Mouse (Mus musculus): ENCODE measurements around the gene Cog6.
A peak's percentile ranks its signal among the peaks of the same experiment; 100 is the strongest.
"Not testable (repeated sequence)": the region's sequence is repeated elsewhere in the genome, so short reads cannot be mapped to it uniquely, and the experiment has no call there.

Cog6 gene

DNA sequence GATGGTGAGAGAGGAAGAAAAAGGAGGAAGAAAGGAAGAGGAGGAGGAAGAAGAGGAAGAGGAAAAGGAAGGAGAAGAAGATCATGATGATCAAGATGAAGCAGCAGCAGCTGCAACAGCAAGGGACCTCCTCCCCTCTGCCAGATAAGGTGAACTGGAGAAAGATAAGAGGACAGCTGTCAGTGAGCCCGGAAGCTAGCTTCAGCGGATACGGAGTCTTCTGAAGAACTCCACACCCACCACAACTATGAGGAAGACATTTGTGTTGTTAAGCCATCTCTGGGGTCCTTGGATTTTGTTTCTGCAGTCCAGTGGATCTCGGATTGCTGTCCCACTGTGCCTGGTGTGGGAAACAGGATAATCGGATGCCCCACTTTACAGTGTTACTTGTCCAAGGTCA, 15.4 kb upstream of the Cog6 start:
- no peak for DNase-seq (ENCODE audit: low read depth, low spot score)

DNA sequence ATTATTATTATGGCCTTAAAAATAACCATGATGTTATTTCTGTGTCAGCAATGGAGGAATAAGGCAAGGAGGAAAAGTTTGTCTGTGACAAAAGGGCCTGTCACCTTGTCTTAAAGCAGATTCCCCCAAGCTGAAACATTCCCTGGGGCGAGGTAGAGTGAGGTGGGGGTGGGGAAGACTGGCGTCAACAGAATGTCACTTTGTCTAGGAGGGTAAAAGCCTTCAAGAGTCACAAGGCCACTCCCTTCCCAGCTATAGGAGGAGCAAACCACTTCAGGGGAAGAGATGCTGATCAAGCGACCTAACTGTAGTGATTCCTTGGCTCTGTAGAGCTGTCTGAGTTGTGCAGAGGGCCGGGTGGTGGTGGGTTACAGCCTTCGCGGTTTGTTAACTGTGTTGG, 14.5 kb upstream of the Cog6 start:
- DNase-seq (ENCODE audit: low read depth, low spot score) = no peak

DNA sequence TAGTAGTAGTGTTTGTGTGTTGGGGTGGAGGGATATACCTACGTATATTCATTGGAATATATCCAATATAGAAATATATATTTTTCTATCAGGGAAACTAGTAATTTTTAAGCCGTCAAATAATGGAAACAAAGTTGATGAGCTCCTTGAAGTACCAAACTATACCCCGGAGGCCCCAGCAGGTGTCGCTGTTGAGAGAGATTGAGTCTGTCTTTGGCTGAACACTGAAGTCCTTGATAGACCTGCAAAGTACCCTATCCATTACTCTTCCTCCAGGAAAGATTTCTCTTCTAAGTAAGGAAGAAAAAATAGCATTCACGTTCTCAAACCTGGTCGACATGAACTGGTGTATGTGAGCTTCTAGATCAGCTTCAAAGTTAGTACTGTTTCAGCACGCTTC, 12.0 kb upstream of the Cog6 start:
- DNase-seq (ENCODE audit: low read depth, low spot score) = peak; percentile 50

DNA sequence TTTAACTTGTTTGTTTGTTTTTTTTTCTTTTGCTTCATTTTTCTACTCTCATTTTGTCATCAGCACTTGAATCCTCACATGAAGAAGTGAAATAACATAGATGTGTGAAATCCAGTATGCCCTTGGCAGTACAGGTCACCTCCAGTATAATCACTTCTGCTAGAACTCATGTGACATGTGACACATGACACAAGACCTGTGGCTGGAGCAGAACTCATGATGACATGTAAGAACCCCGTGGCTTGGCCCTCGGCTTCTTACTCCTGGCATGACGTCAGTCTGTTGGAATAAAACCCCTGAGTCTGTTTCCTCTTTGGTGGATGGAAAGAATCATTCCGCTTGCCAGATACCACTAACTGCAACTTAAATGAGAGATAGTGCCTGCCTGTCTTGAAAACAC, 10.3 kb upstream of the Cog6 start:
- DNase-seq (ENCODE audit: low read depth, low spot score) = no peak

DNA sequence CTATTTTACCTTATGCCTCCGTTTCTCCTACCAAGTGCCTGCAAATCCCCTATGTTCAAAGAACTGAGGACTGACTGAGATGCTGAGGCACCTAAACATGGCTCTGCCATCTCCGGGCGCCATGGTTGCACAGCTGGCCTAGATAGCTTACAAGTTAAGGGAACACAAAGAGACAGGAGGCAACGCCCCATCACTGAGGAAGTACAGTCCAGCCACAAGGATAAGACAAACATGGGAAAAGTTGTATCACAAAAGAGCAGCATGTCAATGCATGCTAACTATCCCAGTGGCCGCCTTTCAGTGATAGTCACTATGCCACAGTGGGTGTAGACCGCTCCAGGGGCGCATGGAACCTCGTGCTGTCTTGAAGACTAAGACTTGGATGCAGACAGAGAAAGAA, 9.6 kb downstream of the Cog6 start:
- DNase-seq (ENCODE audit: low read depth, low spot score) = no peak

DNA sequence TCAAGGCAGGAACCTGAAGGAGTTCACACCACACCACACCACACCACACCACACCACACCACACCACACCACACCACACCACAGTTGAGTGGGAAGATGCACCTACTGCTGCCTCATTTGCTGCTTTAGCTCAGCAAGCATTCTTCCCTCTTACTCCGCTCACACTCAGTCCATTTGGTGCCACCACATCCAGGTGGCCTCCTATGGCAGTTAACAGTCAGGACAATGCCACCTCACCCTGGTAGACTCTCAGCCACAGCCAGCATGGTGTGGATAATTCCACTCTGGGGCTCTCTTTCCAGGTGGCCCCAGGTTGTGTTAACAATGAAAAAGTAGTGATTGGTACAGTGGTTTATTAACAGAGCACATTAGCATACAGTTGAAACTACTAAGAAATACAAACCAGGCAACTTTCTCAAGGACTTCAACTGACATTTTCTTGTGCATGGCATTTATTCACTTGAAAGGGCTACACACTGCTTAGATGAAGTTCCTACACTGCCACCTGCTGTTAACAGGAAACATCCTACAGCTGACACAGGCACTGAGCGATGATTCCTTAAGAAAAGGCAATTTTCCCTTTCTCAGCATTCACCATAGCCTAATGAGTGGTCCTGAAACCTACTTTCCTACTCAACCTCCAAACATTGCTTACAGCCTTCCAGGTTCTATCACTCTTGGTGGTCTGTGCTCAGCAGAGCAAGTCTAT, 12.5 kb downstream of the Cog6 start:
- DNase-seq (ENCODE audit: low read depth, low spot score) = peak; percentile 28

DNA sequence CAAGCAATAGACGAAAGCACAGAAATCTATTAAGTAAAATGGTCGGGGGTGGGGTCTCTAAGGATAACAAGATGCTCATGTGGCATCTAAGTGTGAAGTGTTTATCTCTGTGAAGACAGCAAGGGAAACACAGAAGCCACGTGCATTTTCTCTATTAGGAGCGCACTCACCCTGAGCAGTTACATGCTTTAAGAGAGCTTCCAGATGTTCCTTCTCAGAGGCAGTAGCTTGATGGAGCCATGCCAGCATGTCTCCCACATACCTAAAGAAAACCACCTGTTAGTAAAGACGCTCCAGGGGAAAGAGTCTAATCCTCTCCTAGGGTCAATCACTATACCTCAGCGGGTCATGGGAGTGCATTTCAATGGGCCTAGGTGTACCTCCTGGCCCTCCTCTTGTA, 15.0 kb downstream of the Cog6 start:
- DNase-seq (ENCODE audit: low read depth, low spot score) = no peak

DNA sequence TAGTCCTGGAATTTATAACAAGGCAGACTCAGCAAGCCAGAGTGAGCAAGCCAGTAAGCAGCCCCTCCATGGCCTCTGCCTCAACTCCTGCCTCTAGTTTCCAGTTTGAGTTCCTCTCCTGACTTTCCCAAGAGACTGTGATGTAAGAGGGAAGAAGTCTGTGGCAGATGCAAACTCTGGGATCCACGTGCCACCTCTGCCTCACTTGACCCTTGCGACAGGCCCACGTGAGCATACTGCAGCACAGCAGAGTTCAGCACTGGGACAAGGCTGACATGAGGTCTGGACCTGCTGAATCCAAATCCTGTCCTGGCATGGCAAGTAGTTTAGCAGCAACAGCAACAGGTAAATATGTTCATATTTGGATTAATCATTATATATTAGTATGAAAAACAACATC, 17.0 kb downstream of the Cog6 start:
- no peak for DNase-seq (ENCODE audit: low read depth, low spot score)

DNA sequence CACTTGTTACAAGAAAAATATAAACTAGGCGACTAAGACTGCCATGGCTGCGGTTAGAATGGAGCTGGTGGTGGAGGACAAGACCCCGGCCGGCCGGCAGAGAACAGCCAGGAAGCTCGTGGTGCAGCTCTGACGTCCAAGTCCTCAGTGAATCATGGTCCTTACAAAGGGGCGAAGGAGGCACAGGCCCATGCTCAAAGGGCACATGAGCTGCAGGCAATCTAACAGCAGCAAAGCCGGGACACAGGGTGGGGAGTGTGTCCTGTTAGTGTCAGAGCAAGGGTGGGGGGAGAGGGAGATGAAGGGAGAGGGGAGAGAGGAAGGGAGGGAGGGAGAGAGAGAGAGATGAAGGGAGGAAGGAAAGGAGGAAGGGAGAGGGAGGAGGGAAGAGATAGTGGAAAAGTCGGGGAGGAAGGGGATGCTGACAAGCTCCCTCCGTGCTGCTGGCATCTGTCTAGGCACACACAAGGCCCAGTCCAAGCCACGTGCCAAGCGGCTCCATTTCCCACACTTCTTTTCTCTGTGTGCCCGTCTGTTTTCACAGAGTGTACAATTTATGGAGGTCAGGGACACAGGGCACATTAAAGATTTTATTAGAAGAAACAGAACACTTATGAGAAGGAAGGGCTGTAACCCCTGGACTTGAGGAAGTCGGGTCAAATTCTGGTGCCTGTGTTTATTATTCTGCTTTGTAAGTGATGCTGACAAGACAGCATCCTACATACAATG, 17.9 kb downstream of the Cog6 start:
- no peak for DNase-seq (ENCODE audit: low read depth, low spot score)

DNA sequence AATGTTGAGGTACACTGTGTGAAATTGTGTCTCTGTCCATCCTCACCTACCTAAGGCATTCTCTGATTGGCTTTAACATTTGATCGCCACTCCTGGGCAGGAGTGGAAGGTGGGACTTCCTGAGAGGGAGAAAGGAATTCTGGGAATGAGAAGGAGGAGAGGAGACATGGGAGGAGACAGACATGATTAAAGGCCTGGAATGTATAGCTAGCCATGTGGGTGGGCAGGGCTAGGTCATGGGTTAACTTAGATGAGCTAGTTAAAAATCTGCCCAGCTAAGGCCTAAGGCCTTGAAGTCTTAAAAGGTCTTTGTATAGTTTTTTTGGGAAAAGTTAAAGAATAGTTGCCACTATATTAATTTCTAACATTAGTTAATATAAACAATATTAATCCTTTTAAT, 19.7 kb downstream of the Cog6 start:
- no peak for DNase-seq (ENCODE audit: low read depth, low spot score)

DNA sequence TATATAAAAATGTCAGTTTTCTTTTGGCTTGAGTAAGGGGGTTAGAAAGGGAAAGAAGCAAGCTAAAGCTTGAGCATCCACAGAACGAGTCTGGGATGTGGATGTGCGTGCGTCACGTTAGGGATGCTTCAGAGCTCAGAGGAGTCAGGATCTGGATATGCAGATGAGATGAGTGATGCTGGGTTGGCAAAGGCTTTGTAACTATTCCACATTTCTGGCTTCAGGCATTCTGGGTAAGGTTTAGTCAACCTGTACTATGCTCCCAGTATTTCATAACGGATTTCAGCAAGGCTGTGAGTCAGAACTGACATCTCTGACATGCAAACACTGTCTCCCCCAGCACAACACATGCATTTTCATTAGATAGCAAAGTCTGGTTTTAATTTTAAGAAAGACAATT, 20.4 kb downstream of the Cog6 start:
- DNase-seq (ENCODE audit: low read depth, low spot score) = no peak

DNA sequence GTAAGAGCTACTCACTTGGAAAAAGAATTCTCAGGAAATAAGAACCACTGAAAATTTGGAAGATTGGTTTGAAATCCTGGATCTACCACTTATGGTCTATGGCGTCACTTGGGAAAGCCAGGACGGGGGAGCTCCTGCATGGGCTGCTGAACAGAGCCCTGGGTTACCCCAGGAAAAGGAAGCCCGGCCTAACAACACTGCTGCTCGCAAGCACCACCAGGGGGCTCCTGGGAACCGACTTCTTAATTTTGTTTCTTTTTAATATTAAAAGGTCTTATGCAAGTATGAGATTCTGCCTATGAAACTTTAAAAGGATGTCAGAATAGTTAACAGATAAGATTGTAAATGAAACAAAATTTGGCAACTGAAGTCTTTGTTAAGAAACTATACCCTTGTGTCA, 22.4 kb downstream of the Cog6 start:
- DNase-seq (ENCODE audit: low read depth, low spot score) = no peak

DNA sequence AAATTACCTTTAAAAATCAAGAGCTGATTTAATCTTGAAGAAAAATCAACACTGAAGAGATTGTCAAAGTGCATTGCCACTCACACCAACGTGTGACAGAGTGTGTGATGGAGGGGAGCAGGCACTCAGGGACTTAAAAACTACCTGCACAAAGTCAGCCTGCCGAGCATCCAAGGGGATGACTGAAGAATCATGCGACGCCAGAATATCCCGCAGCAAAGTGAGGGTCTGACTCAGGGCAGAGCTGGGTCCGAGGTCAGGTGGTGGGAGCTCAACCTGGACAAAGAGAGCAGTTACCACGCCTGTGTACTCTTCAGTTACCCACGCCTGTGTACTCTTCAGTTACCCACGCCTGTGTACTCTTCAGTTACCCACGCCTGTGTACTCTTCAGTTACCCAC, 23.7 kb downstream of the Cog6 start:
- DNase-seq (ENCODE audit: low read depth, low spot score) = no peak

DNA sequence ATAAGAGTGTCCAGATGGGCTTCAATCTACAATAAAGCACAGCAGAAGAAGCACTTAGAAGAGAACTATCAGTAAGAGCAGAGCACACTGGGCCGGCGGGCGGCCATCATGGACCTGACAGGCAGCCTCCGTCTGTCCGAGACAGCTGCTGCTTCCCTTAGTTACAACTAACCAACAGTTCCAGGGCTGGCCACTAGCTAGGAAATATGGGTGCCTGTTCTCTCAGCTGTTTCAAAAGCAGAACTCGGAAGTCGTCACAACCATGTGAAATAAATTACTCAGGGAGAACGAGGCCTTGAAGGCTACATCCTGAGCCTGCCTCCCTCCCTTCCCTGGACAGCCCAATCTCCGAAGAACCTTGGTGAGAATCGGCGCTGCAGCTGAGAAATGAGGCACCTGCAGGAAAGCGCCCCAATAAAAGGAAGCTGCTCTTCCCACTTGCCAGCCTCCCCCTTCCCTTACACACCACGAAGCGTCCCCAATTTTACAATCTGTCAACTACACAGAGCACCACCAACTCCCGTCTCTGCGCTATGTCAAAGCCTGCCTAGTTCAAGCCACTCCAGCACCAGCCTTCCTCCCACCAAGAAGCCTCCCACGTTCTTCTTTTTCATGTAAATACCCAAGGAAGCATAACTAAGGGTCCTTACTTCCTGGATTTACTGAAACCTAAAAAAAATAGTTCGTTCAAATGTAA, 26.8 kb downstream of the Cog6 start:
- no peak for DNase-seq (ENCODE audit: low read depth, low spot score)

DNA sequence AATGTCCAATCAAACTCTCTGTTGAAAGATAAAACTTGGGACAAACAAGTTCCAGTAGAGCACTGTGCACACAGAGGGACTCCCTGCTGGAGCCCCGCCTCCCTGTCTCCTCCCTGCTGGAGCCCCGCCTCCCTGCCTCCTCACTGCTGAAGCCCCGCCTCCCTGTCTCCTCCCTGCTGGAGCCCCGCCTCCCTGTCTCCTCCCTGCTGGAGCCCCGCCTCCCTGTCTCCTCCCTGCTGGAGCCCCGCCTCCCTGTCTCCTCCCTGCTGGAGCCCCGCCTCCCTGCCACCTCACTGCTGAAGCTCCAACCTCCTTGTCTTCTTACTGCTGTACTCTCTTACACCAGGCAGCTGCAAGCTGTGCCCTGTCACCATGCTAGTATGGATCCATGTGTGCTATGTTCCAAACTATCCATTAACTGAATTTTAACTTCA, 31.5 kb downstream of the Cog6 start:
- not testable (repeated sequence) for DNase-seq (ENCODE audit: low read depth, low spot score)

DNA sequence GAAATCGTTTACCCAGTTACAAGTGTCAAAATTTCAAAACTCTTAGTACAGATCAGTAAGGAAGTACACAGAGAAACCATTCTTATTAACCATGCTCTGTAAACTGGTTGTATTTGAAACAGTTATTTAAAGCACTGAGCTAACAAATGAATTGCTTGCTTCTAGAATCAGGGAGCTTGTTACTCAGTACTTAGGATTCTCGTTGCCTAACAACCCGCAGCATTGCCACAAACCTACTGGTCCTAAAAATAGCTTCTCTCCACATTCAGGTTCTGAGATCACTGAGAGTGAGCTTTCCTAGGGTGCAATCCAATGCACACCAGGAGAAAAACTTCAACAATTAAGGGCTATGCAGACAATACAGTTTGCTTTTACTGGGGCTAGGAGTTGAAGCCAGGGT, 33.3 kb downstream of the Cog6 start:
- DNase-seq (ENCODE audit: low read depth, low spot score) = no peak

DNA sequence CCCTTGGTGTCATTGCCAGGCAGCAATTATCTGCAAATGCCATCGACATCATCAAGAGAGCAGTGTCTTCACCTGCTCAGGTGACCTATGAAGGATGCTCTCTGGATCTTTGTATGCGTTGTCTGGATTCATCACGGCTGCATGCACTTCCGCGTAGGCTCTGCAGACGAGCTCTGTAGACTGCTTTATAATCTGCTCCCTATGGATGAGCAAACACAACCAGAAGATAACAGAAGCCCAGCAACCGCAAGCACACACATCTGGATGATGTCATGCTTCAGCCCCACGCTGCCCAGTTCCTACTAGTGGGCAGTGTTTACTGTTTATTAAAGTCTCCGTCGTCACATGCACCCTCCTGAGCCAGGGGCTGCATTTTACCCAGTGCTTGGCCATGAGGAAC, 34.0 kb downstream of the Cog6 start:
- DNase-seq (ENCODE audit: low read depth, low spot score) = no peak

DNA sequence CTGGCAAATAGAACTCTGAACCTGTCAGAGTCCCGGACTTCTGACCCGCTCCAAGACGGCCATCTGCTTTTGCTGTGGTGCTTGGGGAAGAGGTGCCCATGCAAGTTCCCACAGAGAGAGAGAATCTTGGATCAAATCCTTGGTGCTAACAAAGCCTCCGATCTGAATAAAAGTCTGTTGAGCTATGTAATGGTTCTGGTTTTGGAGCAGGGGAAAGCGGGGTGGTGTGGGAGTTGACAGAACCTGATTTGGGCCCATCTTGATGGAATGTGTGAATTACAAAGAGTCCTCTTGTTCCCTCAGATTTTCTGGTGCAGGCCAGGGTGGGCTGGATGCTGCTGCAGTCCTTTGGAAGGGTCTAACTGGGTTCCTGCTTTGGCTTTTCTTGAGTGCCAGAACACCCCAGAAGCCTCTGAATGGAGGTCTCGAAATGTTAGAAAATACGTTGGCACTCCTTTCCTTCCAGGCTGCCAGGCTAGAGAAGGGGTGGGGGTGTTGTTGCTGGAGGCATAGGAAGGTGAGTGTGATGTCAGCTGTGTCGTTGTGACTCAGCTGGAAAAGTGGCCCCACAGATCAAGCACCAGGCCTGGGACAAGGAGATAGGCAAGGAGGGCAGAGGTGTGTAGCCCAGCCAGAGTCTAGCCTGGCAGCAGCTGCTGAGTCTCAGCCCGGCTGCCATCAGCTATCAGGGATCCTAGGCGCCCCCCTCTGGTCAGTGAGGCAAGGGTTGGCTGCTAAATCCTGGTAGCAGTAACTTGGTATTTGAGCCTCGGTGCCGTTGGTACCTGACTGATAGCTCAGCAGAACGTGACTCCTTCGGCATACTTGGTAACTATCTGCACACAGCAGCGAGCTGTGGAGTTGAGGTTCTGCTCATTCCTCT, 42.1 kb downstream of the Cog6 start:
- DNase-seq (ENCODE audit: low read depth, low spot score) = no peak

DNA sequence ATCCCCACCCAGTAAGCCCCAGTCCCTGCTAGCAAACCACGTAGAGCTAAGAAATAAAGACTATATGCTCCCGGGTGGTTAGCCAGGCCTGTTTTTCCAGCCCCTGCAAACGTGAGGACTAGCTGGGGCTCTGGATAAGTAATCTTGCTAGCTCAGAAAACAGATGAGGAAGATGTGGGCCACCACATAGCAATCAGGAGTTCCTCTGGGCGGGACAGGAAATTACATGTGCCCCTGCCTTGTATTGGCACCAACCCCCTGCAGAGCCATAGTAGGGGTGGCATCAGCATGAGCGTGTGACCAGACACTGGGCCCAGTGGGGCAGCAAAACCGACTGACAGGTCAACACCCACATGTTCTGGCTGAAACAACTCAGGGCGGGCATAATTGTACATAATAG, 44.1 kb downstream of the Cog6 start:
- DNase-seq (ENCODE audit: low read depth, low spot score) = no peak

DNA sequence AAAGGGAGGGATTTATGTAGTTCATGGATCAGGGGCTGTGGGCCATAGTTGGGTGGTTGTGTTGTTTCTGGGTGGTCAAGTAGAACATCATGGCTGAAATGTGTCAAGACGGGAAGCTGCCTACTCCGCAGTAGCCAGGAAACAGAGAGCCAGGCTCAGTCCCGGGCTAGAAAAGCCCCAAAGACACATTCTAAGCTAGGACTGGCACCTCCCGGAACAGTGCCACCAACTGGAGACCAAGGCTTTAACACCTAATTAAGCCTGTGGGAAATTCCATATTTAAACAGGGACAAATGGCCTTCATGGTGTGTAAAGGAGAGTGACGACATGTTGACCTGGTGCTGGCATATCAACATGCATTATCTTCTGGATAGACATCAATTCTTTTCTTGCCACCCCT, 50.0 kb downstream of the Cog6 start:
- no peak for DNase-seq (ENCODE audit: low read depth, low spot score)

DNA sequence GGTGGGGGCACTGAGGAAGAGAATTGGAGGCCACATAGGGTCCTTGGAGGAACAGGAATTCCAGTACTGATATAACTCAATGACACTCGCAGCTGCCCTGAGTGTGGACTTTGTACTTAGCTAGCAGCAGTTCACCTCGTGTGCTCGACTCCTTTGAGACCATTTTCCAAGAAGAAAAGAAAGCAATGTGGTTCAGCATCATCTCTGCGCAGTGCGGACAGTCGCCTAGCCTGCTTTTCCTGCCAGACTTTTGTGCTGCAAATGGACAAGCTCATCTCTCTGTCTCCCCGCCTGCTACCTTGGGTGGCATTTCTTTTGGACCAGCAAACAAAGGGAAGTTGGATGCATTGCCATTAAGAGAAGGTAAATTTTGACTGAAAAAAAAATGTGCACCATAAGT, 52.8 kb downstream of the Cog6 start:
- no peak for DNase-seq (ENCODE audit: low read depth, low spot score)

DNA sequence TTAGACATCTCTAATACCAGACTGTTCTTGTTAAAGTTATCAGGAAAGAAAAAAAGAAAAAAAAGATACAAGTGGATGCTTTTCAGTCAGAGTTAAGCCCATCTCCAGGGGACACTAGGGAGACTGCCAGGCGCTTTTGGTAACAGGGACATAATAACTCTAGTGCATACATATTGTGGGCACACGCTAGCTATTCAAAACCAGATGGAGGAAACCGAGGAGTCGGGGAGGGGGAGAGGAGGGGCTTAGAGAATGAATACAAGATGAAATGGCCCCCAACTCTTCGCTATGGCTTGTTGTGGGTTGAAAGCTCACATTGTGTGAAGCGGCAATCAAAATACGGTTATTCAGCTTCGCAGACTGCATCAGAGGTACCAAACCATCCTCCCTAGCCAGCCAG, 53.6 kb downstream of the Cog6 start:
- no peak for DNase-seq (ENCODE audit: low read depth, low spot score)
